Mouse (Mus musculus): ENCODE results near the gene Phf24. TPM values are rescaled to one million over a fixed set of nuclear protein-coding genes. Genes with fewer than 3 reads are reported as not detected.

Phf24 gene
- polyA plus RNA-seq, 1 experiment from 2014 or later, result 0.62 TPM

DNA sequence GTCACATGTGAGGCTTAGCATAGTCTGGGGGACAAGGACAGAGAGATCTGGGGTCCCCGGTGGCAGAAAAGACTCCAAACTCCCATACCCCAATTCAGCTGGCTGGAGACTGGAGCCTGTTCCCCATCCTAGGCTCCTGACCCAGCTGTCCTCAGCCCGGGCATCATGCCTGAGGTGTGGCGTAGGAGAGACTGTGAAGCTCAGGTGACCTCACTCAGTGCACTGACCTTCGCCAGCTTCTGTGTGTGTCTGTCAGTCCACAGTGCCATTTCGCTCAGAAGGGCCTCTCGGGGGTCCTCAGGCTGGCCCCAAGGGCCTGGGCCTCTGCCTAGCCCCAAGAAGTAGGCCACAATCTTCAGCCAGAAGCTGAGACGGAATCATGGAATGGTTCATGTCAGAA is 36.1 kb downstream of the Phf24 start:
- H3K27me3 ChIP-seq, result peaks cover 9% of the 10 kb centered on the region
- no peaks in the 10 kb centered on the region for H3K9me3 ChIP-seq
- H3K36me3 ChIP-seq, result peaks cover 11% of the 10 kb centered on the region
- H3K9ac ChIP-seq, result no peak overlapping the region
- no peak overlapping the region for H3K4me3 ChIP-seq
- H3K4me2 ChIP-seq, result no peak overlapping the region
- no peak overlapping the region for H3K27ac ChIP-seq
- H3K4me1 ChIP-seq, result peaks cover 23% of the 10 kb centered on the region
- no peak for ATAC-seq (ENCODE audit: borderline replicate concordance, extremely low read depth, low FRiP score, low TSS enrichment)
- WGBS, result 80% methylated on average over 7 of the region's 7 CpGs

DNA sequence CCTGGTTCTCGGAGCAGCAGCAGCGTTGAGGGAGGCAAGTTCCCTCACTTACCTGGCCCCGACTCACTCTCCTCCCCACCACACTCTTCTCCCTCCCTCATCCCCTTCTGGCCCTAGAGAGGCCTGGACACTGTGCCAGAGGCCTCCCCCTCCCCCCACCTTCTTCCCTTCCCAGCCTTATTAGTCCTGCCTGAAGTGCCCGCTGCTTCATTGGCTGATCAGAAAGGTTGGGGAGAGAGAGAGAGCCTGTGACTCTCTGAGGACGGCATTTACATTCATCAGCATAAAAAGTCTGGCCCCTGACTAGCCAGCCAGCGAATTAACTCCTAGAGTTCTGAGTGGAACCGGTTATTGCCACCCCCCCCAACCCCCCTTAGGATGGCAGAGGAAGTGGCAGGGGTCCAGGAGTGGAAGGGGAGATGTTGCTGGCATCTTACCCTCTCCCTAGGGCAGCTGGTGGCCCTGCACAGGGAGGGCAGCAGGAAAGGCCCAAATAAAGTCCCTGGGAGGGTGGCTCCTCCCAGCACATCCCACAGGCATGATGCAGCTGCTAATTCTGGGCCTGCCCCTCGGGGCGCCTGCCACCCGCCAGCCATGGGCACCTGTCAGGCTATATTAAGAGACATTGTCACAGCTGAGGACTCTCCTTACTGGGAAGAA is 37.1 kb downstream of the Phf24 start:
- no peak overlapping the region for H3K4me2 ChIP-seq

DNA sequence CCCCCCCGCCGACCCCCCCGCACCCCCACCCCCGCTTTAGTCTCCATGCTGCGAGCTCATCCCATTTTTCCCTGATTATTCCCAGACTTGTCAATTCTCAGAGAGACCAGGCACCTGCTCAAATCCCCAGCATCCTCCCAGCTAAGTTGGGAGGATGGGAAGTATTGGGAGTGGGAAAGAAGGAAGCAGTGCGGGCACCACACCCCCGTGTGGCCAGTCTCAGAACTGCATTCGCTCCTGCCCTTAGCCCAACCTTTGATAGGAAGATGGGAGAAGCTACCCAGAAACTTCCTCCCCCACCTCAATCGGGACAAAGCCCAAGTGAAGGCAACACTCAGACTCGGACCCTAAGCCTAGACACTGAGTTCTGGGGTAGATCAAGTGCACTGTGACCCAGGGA is 37.8 kb downstream of the Phf24 start:
- no peak overlapping the region for H3K9ac ChIP-seq
- no peak overlapping the region for H3K4me3 ChIP-seq
- no peaks in the 10 kb centered on the region for H3K27me3 ChIP-seq
- no peak overlapping the region for H3K27ac ChIP-seq
- peaks cover 19% of the 10 kb centered on the region for H3K4me1 ChIP-seq
- H3K36me3 ChIP-seq, result peaks cover 14% of the 10 kb centered on the region
- no peaks in the 10 kb centered on the region for H3K9me3 ChIP-seq
- H3K4me2 ChIP-seq, result no peak overlapping the region
- 9% methylated on average over 10 of the region's 10 CpGs for WGBS
- ATAC-seq (ENCODE audit: borderline replicate concordance, extremely low read depth, low FRiP score, low TSS enrichment), result no peak

More for the DNA sequence above, 37.1 kb downstream of the Phf24 start:
- Histone ChIP-seq H3K36me3 (peaks cover 14% of the 10 kb centered on the region), H3K9me3 (no peaks in the 10 kb centered on the region), H3K27me3 (no peaks in the 10 kb centered on the region), H3K9ac (no peak overlapping the region), H3K4me1 (peaks cover 23% of the 10 kb centered on the region), H3K27ac (no peak overlapping the region), H3K4me3 (no peak overlapping the region)
- WGBS, result 36% methylated on average over 10 of the region's 10 CpGs
- ATAC-seq (ENCODE audit: borderline replicate concordance, extremely low read depth, low FRiP score, low TSS enrichment), result no peak

DNA sequence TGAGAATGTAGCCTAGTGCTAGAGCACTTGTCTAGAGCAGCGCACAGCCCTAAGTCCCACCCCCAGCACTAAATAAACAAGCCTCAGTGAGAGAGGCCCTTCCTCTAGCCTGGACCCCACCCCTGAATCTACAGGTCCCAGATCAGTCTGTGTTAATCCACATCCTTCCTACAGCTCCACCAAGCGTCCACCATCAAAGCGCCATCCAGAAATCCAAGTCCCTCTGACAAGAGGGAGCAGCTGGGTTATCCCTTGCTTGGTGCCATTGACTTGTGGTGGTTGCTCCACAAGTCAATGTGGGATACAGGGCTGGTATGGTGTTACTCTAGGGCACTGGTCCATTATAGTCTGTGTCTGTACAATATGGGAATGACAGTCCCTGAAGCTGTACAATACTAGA is 38.7 kb downstream of the Phf24 start:
- Histone ChIP-seq H3K27ac (no peak overlapping the region), H3K36me3 (peaks cover 14% of the 10 kb centered on the region), H3K9me3 (no peaks in the 10 kb centered on the region), H3K27me3 (no peaks in the 10 kb centered on the region), H3K9ac (no peak overlapping the region), H3K4me2 (no peak overlapping the region), H3K4me3 (no peak overlapping the region), H3K4me1 (peaks cover 18% of the 10 kb centered on the region)
- no peak for ATAC-seq (ENCODE audit: borderline replicate concordance, extremely low read depth, low FRiP score, low TSS enrichment)
- 86% methylated on average over 3 of the region's 3 CpGs for WGBS

DNA sequence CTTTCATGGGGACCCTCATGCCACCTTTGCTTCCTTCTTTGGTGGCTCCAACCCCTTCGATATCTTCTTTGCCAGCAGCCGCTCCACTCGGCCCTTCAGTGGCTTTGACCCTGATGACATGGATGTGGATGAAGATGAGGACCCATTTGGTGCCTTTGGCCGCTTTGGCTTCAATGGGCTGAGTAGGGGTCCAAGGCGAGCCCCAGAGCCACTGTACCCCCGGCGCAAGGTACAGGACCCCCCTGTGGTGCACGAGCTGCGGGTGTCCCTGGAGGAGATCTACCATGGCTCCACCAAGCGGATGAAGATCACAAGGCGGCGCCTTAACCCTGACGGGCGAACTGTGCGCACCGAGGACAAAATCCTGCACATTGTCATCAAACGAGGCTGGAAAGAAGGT is 40.1 kb downstream of the Phf24 start:
- 0 out of 2 replicates have a peak, but pooled peaks cover 5% of the 10 kb centered on the region for H3K4me1 ChIP-seq
- no peak for ATAC-seq (ENCODE audit: borderline replicate concordance, extremely low read depth, low FRiP score, low TSS enrichment)
- 89% methylated on average over 17 of the region's 17 CpGs for WGBS

DNA sequence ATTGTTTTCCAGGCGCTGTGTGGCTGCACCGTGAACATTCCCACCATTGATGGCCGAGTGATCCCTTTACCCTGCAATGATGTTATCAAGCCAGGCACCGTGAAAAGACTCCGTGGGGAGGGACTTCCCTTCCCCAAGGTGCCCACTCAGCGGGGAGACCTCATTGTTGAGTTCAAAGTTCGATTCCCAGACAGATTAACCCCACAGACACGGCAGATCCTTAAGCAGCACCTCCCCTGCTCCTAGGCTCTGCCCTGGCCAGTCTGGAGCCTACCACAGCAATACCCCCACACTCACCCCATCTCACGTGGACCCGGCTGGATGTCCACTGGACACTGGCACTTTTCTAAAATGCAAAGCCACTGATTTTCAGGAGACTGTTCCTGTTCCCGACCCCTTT is 40.8 kb downstream of the Phf24 start:
- WGBS, result 79% methylated on average over 11 of the region's 11 CpGs
- Histone ChIP-seq H3K36me3 (peaks cover 14% of the 10 kb centered on the region), H3K27ac (no peak overlapping the region), H3K9me3 (no peaks in the 10 kb centered on the region), H3K4me3 (no peak overlapping the region), H3K27me3 (no peaks in the 10 kb centered on the region), H3K9ac (no peak overlapping the region), H3K4me2 (no peak overlapping the region), H3K4me1 (no peaks in the 10 kb centered on the region)
- ATAC-seq (ENCODE audit: borderline replicate concordance, extremely low read depth, low FRiP score, low TSS enrichment), result no peak

More for the DNA sequence above, 40.1 kb downstream of the Phf24 start:
- H3K27me3 ChIP-seq, result no peaks in the 10 kb centered on the region
- H3K9ac ChIP-seq, result no peak overlapping the region
- H3K9me3 ChIP-seq, result no peaks in the 10 kb centered on the region
- no peak overlapping the region for H3K27ac ChIP-seq
- no peak overlapping the region for H3K4me2 ChIP-seq
- peaks cover 14% of the 10 kb centered on the region for H3K36me3 ChIP-seq
- no peak overlapping the region for H3K4me3 ChIP-seq

DNA sequence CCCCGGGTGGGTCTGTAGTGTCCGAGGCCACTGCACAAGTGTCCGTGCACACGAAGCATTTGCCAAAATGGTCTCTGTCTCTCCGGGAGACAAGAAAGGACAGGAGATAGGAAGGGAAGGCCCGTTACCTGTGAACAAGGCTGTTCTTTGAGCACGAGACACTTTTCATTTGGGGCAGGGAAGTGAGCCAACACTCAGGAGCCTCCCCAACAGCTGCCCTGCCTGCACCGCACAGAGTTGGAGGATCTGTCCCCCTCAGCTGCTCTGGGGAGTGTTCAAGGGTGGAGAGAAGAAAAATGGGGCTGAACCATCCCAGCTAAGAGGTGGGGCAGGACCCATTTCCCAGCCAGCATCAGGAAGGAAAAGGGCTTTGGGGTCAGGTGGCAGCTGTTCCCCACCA is 41.5 kb downstream of the Phf24 start:
- no peaks in the 10 kb centered on the region for H3K4me1 ChIP-seq
- no peaks in the 10 kb centered on the region for H3K27me3 ChIP-seq
- no peak overlapping the region for H3K9ac ChIP-seq
- no peak overlapping the region for H3K27ac ChIP-seq
- 81% methylated on average over 8 of the region's 8 CpGs for WGBS
- no peak for ATAC-seq (ENCODE audit: borderline replicate concordance, extremely low read depth, low FRiP score, low TSS enrichment)
- peaks cover 14% of the 10 kb centered on the region for H3K36me3 ChIP-seq
- no peak overlapping the region for H3K4me2 ChIP-seq
- H3K4me3 ChIP-seq, result no peak overlapping the region
- no peaks in the 10 kb centered on the region for H3K9me3 ChIP-seq

DNA sequence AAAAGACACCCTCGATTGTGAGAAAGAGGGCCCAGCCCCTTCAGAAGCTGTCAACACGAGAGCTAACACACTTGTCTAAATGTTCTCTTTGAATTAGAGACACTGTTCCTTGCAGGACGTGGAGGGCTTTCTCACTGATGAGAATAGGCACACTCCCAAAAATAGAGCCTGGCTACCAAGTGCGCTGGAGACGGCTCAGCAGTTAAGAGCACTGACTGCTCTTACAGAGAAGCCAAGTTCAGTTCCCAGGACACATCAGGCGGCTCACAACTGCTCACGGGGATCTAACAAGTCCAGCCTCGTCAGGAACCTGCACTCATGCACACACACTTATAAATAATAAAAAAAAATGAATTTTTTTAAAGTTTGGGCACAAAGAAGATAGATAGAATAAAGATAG is 42.5 kb downstream of the Phf24 start:
- no peaks in the 10 kb centered on the region for H3K4me1 ChIP-seq
- WGBS, result 55% methylated on average over 8 of the region's 8 CpGs

DNA sequence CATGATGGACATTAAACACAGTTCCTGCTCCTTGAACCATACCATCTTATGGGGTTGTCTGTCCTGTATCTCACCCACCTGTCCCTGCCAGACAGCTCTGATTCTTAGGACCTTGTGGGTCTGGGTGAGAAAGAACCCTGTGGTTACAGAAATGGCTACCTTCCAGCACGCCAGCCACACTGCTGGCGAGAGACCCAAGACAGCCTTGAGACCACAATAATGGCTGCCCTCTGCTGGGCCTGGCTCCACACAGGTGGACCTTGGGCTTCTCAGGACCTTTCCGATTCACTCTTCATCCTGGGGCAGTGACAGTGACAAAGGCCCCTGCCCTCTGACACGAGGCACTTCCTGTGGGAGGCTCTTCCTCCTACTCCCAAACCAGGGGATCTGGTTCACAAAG is 42.9 kb downstream of the Phf24 start:
- peaks cover 14% of the 10 kb centered on the region for H3K36me3 ChIP-seq
- H3K9ac ChIP-seq, result no peak overlapping the region
- 52% methylated on average over 4 of the region's 4 CpGs for WGBS
- no peak overlapping the region for H3K4me3 ChIP-seq
- H3K4me1 ChIP-seq, result no peaks in the 10 kb centered on the region
- no peak overlapping the region for H3K27ac ChIP-seq
- no peaks in the 10 kb centered on the region for H3K9me3 ChIP-seq
- no peak for ATAC-seq (ENCODE audit: borderline replicate concordance, extremely low read depth, low FRiP score, low TSS enrichment)
- no peak overlapping the region for H3K4me2 ChIP-seq
- no peaks in the 10 kb centered on the region for H3K27me3 ChIP-seq

More for the DNA sequence above, 42.5 kb downstream of the Phf24 start:
- no peak overlapping the region for H3K4me2 ChIP-seq
- H3K27me3 ChIP-seq, result no peaks in the 10 kb centered on the region
- H3K9me3 ChIP-seq, result no peaks in the 10 kb centered on the region
- no peak overlapping the region for H3K9ac ChIP-seq
- no peak overlapping the region for H3K4me3 ChIP-seq
- peaks cover 14% of the 10 kb centered on the region for H3K36me3 ChIP-seq
- H3K27ac ChIP-seq, result no peak overlapping the region
- no peak for ATAC-seq (ENCODE audit: borderline replicate concordance, extremely low read depth, low FRiP score, low TSS enrichment)

DNA sequence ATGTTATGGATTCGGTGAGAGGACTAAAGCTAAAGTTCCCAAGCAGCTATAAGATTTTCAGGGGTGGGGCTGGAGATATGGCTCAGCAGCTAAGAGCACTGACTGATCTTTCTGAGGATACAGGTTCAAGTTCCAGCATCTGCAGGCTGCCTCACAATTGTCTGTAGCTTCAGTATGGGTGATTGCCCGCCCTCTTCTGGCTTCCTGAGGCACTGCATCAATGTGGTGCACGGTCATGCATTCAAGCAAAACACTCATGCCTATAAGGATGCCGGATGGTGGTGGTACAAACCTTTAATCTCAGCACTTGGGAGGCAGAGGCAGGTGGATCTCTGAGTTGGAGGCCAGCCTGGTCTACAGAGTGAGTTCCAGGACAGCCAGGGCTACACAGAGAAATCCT is 45.1 kb downstream of the Phf24 start:
- no peak overlapping the region for H3K9ac ChIP-seq
- H3K4me3 ChIP-seq, result no peak overlapping the region
- no peaks in the 10 kb centered on the region for H3K4me1 ChIP-seq
- no peak overlapping the region for H3K4me2 ChIP-seq
- 27% methylated on average over 4 of the region's 4 CpGs for WGBS
- H3K36me3 ChIP-seq, result peaks cover 11% of the 10 kb centered on the region
- H3K27ac ChIP-seq, result no peak overlapping the region
- peaks cover 4% of the 10 kb centered on the region; the same call in 1 of the 2 replicates for H3K27me3 ChIP-seq
- no peaks in the 10 kb centered on the region for H3K9me3 ChIP-seq
- ATAC-seq (ENCODE audit: borderline replicate concordance, extremely low read depth, low FRiP score, low TSS enrichment), result no peak

DNA sequence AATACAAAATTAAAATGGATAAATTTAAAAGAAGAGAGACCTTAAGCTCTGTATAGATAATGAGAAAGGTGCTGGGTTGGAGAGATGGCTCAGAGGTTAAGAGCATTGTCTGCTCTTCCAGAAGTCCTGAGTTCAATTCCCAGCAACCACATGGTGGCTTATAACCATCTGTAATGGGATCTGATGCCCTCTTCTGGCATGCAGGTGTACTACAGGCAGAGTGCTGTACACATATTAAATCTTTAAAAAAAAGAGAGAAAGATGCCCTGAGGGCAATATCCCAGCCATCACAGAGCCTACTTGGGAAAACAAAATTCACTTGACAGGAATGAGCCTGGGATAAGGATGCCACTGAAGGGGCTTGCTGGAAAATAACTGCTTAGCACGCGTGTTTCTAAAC is 47.0 kb downstream of the Phf24 start:
- no peaks in the 10 kb centered on the region for H3K4me1 ChIP-seq
- H3K4me3 ChIP-seq, result no peak overlapping the region
- peaks cover 4% of the 10 kb centered on the region; the same call in 1 of the 2 replicates for H3K27me3 ChIP-seq
- H3K36me3 ChIP-seq, result no peaks in the 10 kb centered on the region
- 94% methylated on average over 2 of the region's 2 CpGs for WGBS
- H3K27ac ChIP-seq, result no peak overlapping the region
- no peak for ATAC-seq (ENCODE audit: borderline replicate concordance, extremely low read depth, low FRiP score, low TSS enrichment)
- no peak overlapping the region for H3K4me2 ChIP-seq
- no peak overlapping the region for H3K9ac ChIP-seq
- H3K9me3 ChIP-seq, result no peaks in the 10 kb centered on the region

DNA sequence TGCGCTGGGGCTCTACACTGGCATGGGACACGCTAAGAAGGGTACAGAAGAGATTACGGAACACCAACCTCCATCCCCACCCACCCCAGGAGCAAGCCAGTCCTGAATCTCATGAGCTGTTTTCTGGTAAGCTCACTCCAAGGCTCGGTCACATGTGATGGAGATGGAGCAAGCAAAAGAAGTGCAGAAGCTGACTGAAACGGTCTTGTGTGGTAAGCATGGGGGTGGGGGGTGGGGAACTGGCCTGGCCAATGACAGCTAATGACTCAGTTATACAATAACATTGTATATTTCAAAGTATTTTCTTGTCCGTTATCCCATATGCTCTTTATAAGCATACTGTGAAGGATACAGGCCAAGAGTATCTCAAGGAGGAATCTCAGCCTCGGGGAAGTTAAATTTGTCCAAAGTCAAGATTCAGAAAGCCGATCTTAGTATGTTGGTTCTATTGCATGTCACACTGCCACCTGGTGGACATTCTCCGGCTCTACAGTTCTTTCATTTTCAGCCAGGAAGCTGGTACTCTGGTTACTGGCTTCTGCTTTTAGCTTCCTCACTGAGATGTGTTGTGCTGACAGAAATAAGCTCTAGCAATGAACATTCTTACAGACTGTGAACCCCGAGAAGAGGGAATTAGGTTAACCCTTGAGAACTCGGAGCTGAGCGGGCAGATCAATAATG is 48.7 kb downstream of the Phf24 start:
- H3K4me2 ChIP-seq, result peak overlapping the region; percentile 42
- no peak overlapping the region for H3K9ac ChIP-seq
- no peaks in the 10 kb centered on the region for H3K4me1 ChIP-seq
- H3K4me3 ChIP-seq, result no peak overlapping the region
- H3K9me3 ChIP-seq, result no peaks in the 10 kb centered on the region
- no peaks in the 10 kb centered on the region for H3K36me3 ChIP-seq
- H3K27ac ChIP-seq, result no peak overlapping the region
- no peak for ATAC-seq (ENCODE audit: borderline replicate concordance, extremely low read depth, low FRiP score, low TSS enrichment)
- WGBS, result 14% methylated on average over 12 of the region's 12 CpGs
- H3K27me3 ChIP-seq, result peaks cover 4% of the 10 kb centered on the region; the same call in 1 of the 2 replicates
